Mouse (Mus musculus): ENCODE results near the gene Crp. TPM values are rescaled to one million over a fixed set of nuclear protein-coding genes. Genes with fewer than 3 reads are reported as not detected.

The Crp gene
- polyA plus RNA-seq (2012; fragmentation: generic; extraction: Trizol), result not detected
- long read RNA-seq, experiment 1, result 0 reads
- long read RNA-seq, experiment 2, result 0 reads

DNA sequence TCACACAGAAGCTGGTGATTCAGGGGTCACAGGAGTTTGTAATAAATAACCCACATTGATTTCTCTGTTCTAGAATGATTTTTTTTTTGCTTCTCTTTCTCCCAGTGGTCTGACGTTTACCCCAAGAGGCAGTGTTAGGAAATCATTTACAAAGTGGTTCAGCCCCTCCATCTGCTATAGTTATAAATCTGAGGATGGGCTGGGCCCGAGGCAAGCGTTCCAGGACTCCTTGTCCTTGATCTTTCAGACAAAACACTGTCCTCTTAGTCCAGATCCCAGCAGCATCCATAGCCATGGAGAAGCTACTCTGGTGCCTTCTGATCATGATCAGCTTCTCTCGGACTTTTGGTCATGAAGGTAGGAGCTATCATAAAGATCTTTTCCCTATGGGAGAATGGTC, at the start of gene Crp:
Crp (plus strand) TSS at position 212 of the 400 bp plus-strand sequence.
- no peak within 1 kb of the TSS for H3K4me3 ChIP-seq (ENCODE audit: insufficient read depth, poor library complexity, severe bottlenecking)
- no peaks in the 10 kb centered on the region for H3K36me3 ChIP-seq (ENCODE audit: control insufficient read depth, insufficient read depth)
- no peaks in the 10 kb centered on the region for H3K79me2 ChIP-seq (ENCODE audit: control insufficient read depth, insufficient read depth)
- no peak for TF ChIP-seq FOSL1 (IDR thresholded peaks at IDR 0.05; ENCODE audit: insufficient read depth, low read length, poor library complexity, severe bottlenecking)
- TF ChIP-seq USF1 (IDR thresholded peaks at IDR 0.05; ENCODE audit: low read depth), result no peak
- no peak for TF ChIP-seq CTCF (IDR thresholded peaks at IDR 0.05; ENCODE audit: control insufficient read depth, insufficient read depth, insufficient read length)
- TF ChIP-seq MYOG (IDR thresholded peaks at IDR 0.05; ENCODE audit: control insufficient read depth, extremely low read depth, insufficient read length), result no peak
- no peak for TF ChIP-seq CEBPB (IDR thresholded peaks at IDR 0.05; ENCODE audit: low read depth)
- no peak for TF ChIP-seq MAX (IDR thresholded peaks at IDR 0.05)
- TF ChIP-seq MYOD1 (IDR thresholded peaks at IDR 0.05; ENCODE audit: control insufficient read depth, insufficient read length, low read depth), result no peak
- no peaks in the 10 kb centered on the region for H3K27me3 ChIP-seq (ENCODE audit: control insufficient read depth, insufficient read depth, insufficient read length)
- H3K79me3 ChIP-seq (ENCODE audit: low read depth), result no peaks in the 10 kb centered on the region
- no peak within 1 kb of the TSS for H3ac ChIP-seq (ENCODE audit: control insufficient read depth, insufficient read length, low read depth)

DNA sequence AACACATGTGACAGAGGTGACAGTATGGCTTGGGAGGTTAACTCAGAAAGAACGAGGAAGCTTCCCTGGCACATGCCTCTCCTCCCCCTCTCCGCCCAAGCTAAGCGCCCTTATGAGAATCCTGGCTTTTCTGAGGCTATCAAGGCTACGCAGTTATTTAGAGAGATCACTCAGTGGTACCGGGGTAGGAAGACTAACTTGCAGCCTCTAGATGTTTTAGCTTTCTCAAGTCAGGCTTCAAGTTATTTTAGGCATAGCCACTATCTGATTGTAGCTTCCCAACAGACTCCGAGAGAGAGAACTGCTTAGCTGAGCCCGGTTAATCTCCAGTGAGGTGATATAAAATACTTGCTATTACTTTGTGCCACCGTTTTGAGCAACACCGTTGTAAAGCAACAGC, 48.5 kb upstream of the Crp start:
- no peak overlapping the region for H3K4me3 ChIP-seq (ENCODE audit: insufficient read depth, poor library complexity, severe bottlenecking)
- H3ac ChIP-seq (ENCODE audit: control insufficient read depth, insufficient read length, low read depth), result no peak overlapping the region
- no peaks in the 10 kb centered on the region for H3K27me3 ChIP-seq (ENCODE audit: control insufficient read depth, insufficient read depth, insufficient read length)
- no peaks in the 10 kb centered on the region for H3K36me3 ChIP-seq (ENCODE audit: control insufficient read depth, insufficient read depth)
- H3K79me3 ChIP-seq (ENCODE audit: low read depth), result no peaks in the 10 kb centered on the region
- H3K79me2 ChIP-seq (ENCODE audit: control insufficient read depth, insufficient read depth), result no peaks in the 10 kb centered on the region
- TF ChIP-seq CEBPB (IDR thresholded peaks at IDR 0.05; ENCODE audit: low read depth), result no peak
- TF ChIP-seq MYOD1 (IDR thresholded peaks at IDR 0.05; ENCODE audit: control insufficient read depth, insufficient read length, low read depth), result no peak
- TF ChIP-seq CTCF (IDR thresholded peaks at IDR 0.05; ENCODE audit: control insufficient read depth, insufficient read depth, insufficient read length), result no peak
- TF ChIP-seq MAX (IDR thresholded peaks at IDR 0.05), result no peak
- TF ChIP-seq FOSL1 (IDR thresholded peaks at IDR 0.05; ENCODE audit: insufficient read depth, low read length, poor library complexity, severe bottlenecking), result no peak
- no peak for TF ChIP-seq MYOG (IDR thresholded peaks at IDR 0.05; ENCODE audit: control insufficient read depth, extremely low read depth, insufficient read length)
- no peak for TF ChIP-seq USF1 (IDR thresholded peaks at IDR 0.05; ENCODE audit: low read depth)

DNA sequence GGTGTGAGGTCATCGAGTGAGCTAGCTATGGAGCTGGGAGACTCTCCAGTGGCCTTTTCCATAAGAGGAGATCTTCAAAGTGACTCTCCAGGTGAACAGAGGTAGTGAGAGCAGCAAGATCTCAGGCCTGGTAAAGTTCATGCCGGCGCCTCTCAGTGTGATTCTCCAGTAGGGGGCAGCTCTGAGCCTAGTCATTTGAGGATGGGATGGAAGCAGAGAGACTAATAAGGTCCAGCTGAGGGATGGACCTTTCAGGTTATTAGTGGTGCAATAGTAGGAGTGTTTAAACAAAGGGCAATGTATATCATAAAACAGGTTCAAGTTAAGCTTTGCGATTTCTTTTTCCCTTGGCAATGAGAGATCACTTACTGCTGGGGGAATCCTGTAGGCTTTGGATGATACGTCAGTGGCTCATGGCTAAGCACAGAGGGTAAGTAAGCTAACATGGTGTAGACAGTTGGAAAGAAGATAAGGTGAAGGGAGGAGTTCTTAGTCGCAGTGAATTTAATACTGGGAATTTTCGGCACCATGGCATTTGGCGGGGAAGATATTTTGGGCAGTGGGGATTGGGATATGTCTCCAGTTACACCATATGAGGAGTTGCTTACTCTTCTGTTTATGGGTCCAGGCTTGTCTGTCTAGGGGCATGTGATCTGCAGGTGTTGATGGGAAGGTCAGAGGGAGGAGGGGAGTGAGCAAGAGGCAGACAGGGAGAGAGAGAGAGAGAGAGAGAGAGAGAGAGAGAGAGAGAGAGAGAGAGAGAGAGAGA, 47.2 kb upstream of the Crp start:
- no peak for TF ChIP-seq MAX (IDR thresholded peaks at IDR 0.05)
- no peak for TF ChIP-seq CEBPB (IDR thresholded peaks at IDR 0.05; ENCODE audit: low read depth)
- TF ChIP-seq MYOD1 (IDR thresholded peaks at IDR 0.05; ENCODE audit: control insufficient read depth, insufficient read length, low read depth), result no peak
- TF ChIP-seq FOSL1 (IDR thresholded peaks at IDR 0.05; ENCODE audit: insufficient read depth, low read length, poor library complexity, severe bottlenecking), result no peak
- no peak for TF ChIP-seq USF1 (IDR thresholded peaks at IDR 0.05; ENCODE audit: low read depth)
- TF ChIP-seq MYOG (IDR thresholded peaks at IDR 0.05; ENCODE audit: control insufficient read depth, extremely low read depth, insufficient read length), result no peak
- TF ChIP-seq CTCF (IDR thresholded peaks at IDR 0.05; ENCODE audit: control insufficient read depth, insufficient read depth, insufficient read length), result no peak
- H3K79me2 ChIP-seq (ENCODE audit: control insufficient read depth, insufficient read depth), result no peaks in the 10 kb centered on the region
- H3K27me3 ChIP-seq (ENCODE audit: control insufficient read depth, insufficient read depth, insufficient read length), result no peaks in the 10 kb centered on the region
- H3K79me3 ChIP-seq (ENCODE audit: low read depth), result no peaks in the 10 kb centered on the region
- no peak overlapping the region for H3K4me3 ChIP-seq (ENCODE audit: insufficient read depth, poor library complexity, severe bottlenecking)
- H3ac ChIP-seq (ENCODE audit: control insufficient read depth, insufficient read length, low read depth), result no peak overlapping the region
- H3K36me3 ChIP-seq (ENCODE audit: control insufficient read depth, insufficient read depth), result no peaks in the 10 kb centered on the region

DNA sequence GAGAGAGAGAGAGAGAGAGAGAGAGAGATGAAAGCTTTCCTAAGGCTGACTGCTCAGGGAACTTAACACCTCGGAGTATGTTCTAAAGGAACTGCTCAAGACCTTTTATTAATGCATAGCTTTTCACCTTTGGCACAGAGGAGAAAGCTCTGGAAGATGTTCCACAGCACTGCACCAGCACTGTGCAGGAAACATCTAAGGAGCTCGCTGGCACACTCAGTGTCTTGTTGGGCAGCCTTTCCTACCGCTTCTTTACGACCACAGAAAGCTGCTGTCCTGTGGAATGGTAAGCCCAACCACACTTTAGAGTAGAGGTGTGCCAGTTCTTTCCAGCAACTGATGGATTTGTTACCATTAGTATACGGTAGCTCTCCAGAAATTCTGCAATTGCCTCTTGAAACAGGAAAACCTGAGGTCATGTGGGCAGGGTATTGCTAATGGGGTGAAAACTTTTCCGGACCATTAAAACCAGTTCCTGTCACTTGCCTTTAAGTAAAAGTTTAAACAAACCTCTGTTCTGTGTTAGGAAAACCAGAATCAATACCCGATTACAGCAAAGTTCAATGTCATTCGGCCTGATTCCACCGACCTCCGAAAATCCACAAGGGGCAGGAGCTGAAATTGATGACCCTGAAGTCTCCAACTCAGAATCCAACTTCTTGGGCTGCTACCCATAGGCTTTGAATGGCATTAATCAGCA, 46.4 kb upstream of the Crp start:
- Histone ChIP-seq H3K79me2 (ENCODE audit: control insufficient read depth, insufficient read depth) (no peaks in the 10 kb centered on the region), H3K36me3 (ENCODE audit: control insufficient read depth, insufficient read depth) (no peaks in the 10 kb centered on the region)

DNA sequence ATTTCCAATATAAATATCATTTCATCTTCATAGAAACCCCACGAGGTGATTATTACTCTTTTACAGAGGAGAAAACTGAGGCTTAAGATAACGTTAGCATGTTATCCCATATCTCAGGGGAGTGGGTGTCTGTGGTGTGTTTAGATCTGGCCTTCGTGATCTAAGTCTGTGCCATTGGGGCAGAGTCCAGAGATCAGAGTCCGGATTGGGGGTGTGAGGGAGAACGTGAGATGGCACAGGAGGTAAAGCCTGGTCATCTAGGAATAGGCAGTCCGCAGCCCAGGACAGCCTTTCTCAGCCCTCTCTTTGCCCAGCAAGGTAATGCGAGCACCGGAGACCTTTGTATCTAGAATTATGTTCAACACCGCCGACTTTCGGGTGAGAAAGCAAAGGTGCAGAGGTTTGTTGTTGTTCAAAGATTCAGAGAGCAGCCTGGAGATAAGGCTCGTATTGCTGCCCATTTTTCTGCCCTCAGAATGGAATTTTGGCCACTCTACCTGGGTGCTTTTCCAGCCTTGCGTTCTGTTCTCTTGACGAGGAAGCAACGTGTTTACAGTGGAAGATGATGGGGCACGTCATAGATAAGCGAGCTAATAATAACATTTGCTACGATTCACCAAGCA, 45.7 kb upstream of the Crp start:
- Histone ChIP-seq H3K36me3 (ENCODE audit: control insufficient read depth, insufficient read depth) (no peaks in the 10 kb centered on the region), H3K4me3 (ENCODE audit: insufficient read depth, poor library complexity, severe bottlenecking) (no peak overlapping the region), H3ac (ENCODE audit: control insufficient read depth, insufficient read length, low read depth) (no peak overlapping the region), H3K79me2 (ENCODE audit: control insufficient read depth, insufficient read depth) (no peaks in the 10 kb centered on the region), H3K79me3 (ENCODE audit: low read depth) (no peaks in the 10 kb centered on the region), H3K27me3 (ENCODE audit: control insufficient read depth, insufficient read depth, insufficient read length) (no peaks in the 10 kb centered on the region)
- TF ChIP-seq CTCF (IDR thresholded peaks at IDR 0.05; ENCODE audit: control insufficient read depth, insufficient read depth, insufficient read length) (no peak), MAX (IDR thresholded peaks at IDR 0.05) (no peak), FOSL1 (IDR thresholded peaks at IDR 0.05; ENCODE audit: insufficient read depth, low read length, poor library complexity, severe bottlenecking) (no peak), USF1 (IDR thresholded peaks at IDR 0.05; ENCODE audit: low read depth) (no peak), MYOG (IDR thresholded peaks at IDR 0.05; ENCODE audit: control insufficient read depth, extremely low read depth, insufficient read length) (no peak)

More for the DNA sequence above, 46.4 kb upstream of the Crp start:
- Histone ChIP-seq H3K27me3 (ENCODE audit: control insufficient read depth, insufficient read depth, insufficient read length) (no peaks in the 10 kb centered on the region), H3ac (ENCODE audit: control insufficient read depth, insufficient read length, low read depth) (no peak overlapping the region), H3K4me3 (ENCODE audit: insufficient read depth, poor library complexity, severe bottlenecking) (no peak overlapping the region), H3K79me3 (ENCODE audit: low read depth) (no peaks in the 10 kb centered on the region)
- TF ChIP-seq MYOD1 (IDR thresholded peaks at IDR 0.05; ENCODE audit: control insufficient read depth, insufficient read length, low read depth) (no peak), CEBPB (IDR thresholded peaks at IDR 0.05; ENCODE audit: low read depth) (no peak), MYOG (IDR thresholded peaks at IDR 0.05; ENCODE audit: control insufficient read depth, extremely low read depth, insufficient read length) (no peak), CTCF (IDR thresholded peaks at IDR 0.05; ENCODE audit: control insufficient read depth, insufficient read depth, insufficient read length) (no peak), MAX (IDR thresholded peaks at IDR 0.05) (no peak), USF1 (IDR thresholded peaks at IDR 0.05; ENCODE audit: low read depth) (no peak), FOSL1 (IDR thresholded peaks at IDR 0.05; ENCODE audit: insufficient read depth, low read length, poor library complexity, severe bottlenecking) (no peak)
